Mouse (Mus musculus) forebrain, embryonic 15.5 days (tissue): ENCODE measurements at regions not wholly inside any gene's neighbourhood (a gene's known extent, or its start where the extent isn't known, plus 50 kb on each side); places are given as distances from the start of the nearest gene placed in this dataset.

ENCODE experiments used
- ATAC-seq: fragments of 200-750 bp; cut with Nextera tagmentation; replicated peaks from 2 replicates; pipeline ENCODE4 v1.8.0; 2017; ENCODE audit warnings: mild to moderate bottlenecking, moderate TSS enrichment, moderate library complexity
- H3K27ac ChIP-seq: fragments of 300-500 bp; sonication (generic); replicated peaks from 2 replicates; pipeline ENCODE4 v1.5.1; 2015; ENCODE audit warnings: mild to moderate bottlenecking, inconsistent platforms
- H3K27me3 ChIP-seq: fragments of 300-500 bp; sonication (generic); 2 replicates; pipeline ENCODE4 v1.6.1; 2015; ENCODE audit warnings: inconsistent platforms
- H3K36me3 ChIP-seq: fragments of 300-500 bp; sonication (generic); 2 replicates; pipeline ENCODE4 v1.6.1; 2015; ENCODE audit warnings: mild to moderate bottlenecking, inconsistent platforms
- H3K4me1 ChIP-seq: fragments of 300-500 bp; sonication (generic); 2 replicates; pipeline ENCODE4 v1.6.1; 2015; ENCODE audit warnings: inconsistent platforms
- H3K4me2 ChIP-seq: fragments of 300-500 bp; sonication (generic); replicated peaks from 2 replicates; pipeline ENCODE4 v1.6.1; 2015; ENCODE audit warnings: mild to moderate bottlenecking, inconsistent platforms
- H3K4me3 ChIP-seq: fragments of 300-500 bp; sonication (generic); 2 replicates; pipeline ENCODE4 v1.5.1; 2015; ENCODE audit warnings: mild to moderate bottlenecking, inconsistent platforms
- H3K9ac ChIP-seq: fragments of 300-500 bp; sonication (generic); replicated peaks from 2 replicates; pipeline ENCODE4 v1.6.1; 2015; ENCODE audit warnings: mild to moderate bottlenecking, inconsistent platforms
- H3K9me3 ChIP-seq: fragments of 300-500 bp; sonication (generic); 2 replicates; pipeline ENCODE4 v1.6.1; 2016; ENCODE audit warnings: inconsistent platforms
- WGBS: fragments of 180-500 bp; shearing (Covaris S2); methylation state at CpG from one replicate; pipeline ENCODE4 v1.1.7; 2015; ENCODE audit warnings: mixed read lengths; 5-methylcytosine and 5-hydroxymethylcytosine counted together

GRCm38 (mm10) chr9:72219892-72220291, 54.8 kb upstream of the Zfp280d start:
- Histone ChIP-seq H3K4me2 (no peak overlapping the region), H3K9ac (no peak overlapping the region), H3K27ac (no peak overlapping the region), H3K27me3 (no peaks in the 10 kb centered on the region), H3K9me3 (no peaks in the 10 kb centered on the region), H3K4me1 (no peaks in the 10 kb centered on the region), H3K4me3 (no peak overlapping the region), H3K36me3 (no peaks in the 10 kb centered on the region)
- no peak for ATAC-seq
- 80% methylated on average over 12 of the region's 12 CpGs for WGBS

GRCm38 (mm10) chr9:72221333-72221732, 53.3 kb upstream of the Zfp280d start:
- WGBS: 84% methylated on average over 5 of the region's 5 CpGs
- Histone ChIP-seq H3K4me1 (no peaks in the 10 kb centered on the region), H3K4me3 (no peak overlapping the region), H3K36me3 (no peaks in the 10 kb centered on the region), H3K27me3 (no peaks in the 10 kb centered on the region), H3K9me3 (no peaks in the 10 kb centered on the region), H3K27ac (no peak overlapping the region), H3K4me2 (no peak overlapping the region), H3K9ac (no peak overlapping the region)
- ATAC-seq: no peak
